Mouse (Mus musculus) heart, embryonic 16.5 days (tissue): ENCODE results near the gene Gpm6a. TPM values are rescaled to one million over a fixed set of nuclear protein-coding genes. Genes with fewer than 3 reads are reported as not detected.

Experiments used
- ATAC-seq: fragments of 200-750 bp; cut with Nextera tagmentation; replicated peaks from 2 replicates; pipeline ENCODE4 v1.8.0; 2017; ENCODE audit warnings: moderate number of reproducible peaks; ENCODE audit not compliant: insufficient read depth, low FRiP score; ENCODE audit errors: extremely low read depth
- H3K27ac ChIP-seq: fragments of 300-500 bp; sonication (generic); 2 replicates; pipeline ENCODE4 v1.5.1; 2014; ENCODE audit warnings: mild to moderate bottlenecking, low read length, control low read depth, moderate library complexity
- H3K27me3 ChIP-seq: fragments of 300-500 bp; sonication (generic); 2 replicates; pipeline ENCODE4 v1.6.1; 2014; ENCODE audit warnings: low read length, mixed read lengths; ENCODE audit not compliant: control insufficient read depth, insufficient read depth
- H3K36me3 ChIP-seq: fragments of 300-500 bp; sonication (generic); 2 replicates; pipeline ENCODE4 v1.6.1; 2014; ENCODE audit not compliant: control insufficient read depth, insufficient read depth
- H3K4me1 ChIP-seq: fragments of 300-500 bp; sonication (generic); 2 replicates; pipeline ENCODE4 v1.6.1; 2014; ENCODE audit warnings: low read length, mixed read lengths; ENCODE audit not compliant: control insufficient read depth, insufficient read depth
- H3K4me2 ChIP-seq: fragments of 300-500 bp; sonication (generic); 2 replicates; pipeline ENCODE4 v1.6.1; 2014; ENCODE audit warnings: low read depth, mild to moderate bottlenecking, control low read depth, low read length
- H3K4me3 ChIP-seq: fragments of 300-500 bp; sonication (generic); 2 replicates; pipeline ENCODE4 v1.5.1; 2014; ENCODE audit warnings: mild to moderate bottlenecking, control low read depth, low read length
- H3K9ac ChIP-seq: fragments of 300-500 bp; sonication (generic); 2 replicates; pipeline ENCODE4 v1.6.1; 2014; ENCODE audit warnings: low read length, control low read depth
- H3K9me3 ChIP-seq: fragments of 300-500 bp; sonication (generic); replicated peaks from 2 replicates; pipeline ENCODE4 v1.6.1; 2016; ENCODE audit warnings: low read length; ENCODE audit not compliant: control insufficient read depth
- WGBS: fragments of 180-500 bp; shearing (Covaris S2); extraction: QIAGEN DNeasy Blood & Tissue Kit; methylation state at CpG from one replicate; pipeline ENCODE4 v1.1.7; 2014; 5-methylcytosine and 5-hydroxymethylcytosine counted together
- polyA plus RNA-seq: library from polyadenylated mRNA; unstranded; fragments of >200 nt; fragmentation: Nextera tagmentation; extraction: Ambion mirVana; gene quantifications from 2 replicates; pipeline ENCODE4 v1.2.1, GENCODE M21; 2015

The Gpm6a gene
- polyA plus RNA-seq, 1 experiment from 2014 or later, result 23.1 TPM

DNA sequence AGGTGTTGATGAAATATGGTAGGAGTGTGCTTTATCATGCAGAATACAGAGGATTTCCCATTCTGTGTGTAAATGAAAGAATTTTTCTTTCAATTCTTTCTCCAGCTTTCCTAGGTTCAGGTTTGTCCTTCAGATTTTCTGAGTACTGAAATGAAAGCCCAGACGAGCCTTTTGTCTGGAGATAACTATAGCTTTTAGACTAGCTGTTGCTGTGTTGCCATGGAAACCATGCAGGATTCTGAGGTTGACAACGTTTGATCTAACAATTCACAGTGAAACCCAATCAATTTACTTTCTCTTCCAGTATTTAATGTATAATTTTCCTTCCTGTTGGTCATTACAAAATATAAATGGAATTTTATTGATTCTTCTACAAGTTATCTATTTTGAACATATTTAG lies 34.5 kb downstream of the Gpm6a start:
- H3K9ac ChIP-seq, result no peak overlapping the region

DNA sequence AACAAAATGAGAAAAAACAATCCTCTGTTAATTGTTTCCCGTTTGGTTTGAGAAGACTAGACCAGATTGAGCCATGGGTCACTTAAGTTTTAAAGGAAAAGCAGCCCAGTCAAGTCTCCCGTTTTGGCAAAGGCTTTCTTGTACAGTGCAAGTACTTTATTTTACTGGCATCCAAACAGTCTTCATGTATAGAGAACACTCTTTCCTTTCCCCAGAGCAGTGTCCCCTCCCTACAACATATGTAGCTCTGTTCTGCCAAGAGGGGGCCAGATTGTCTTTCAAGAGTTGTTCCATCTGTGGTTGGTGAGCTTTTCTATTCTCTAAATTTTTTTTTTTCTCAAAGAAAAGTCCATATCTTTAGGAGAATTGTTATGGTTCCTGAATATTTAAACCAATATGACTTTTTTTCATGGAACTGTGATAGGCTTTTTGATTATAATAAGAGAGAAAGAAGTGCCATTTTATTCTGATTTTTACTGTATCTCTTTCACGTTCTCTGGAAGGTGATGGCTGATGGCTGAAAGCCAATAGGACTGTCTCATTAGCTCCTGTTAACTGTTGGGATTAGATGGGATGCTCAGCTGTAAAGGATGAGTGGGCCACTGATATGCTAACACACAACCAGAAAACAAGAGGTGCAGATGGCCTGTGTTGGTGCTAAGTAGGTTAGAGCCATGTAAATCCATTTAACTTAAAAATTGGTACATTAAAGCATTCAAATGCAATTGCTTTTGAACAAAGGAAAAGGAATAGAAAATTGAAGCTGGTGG lies 37.4 kb downstream of the Gpm6a start:
- no peak for ATAC-seq
- H3K27me3 ChIP-seq, result no peaks in the 10 kb centered on the region
- WGBS, result 62% methylated on average over 3 of the region's 3 CpGs
- no peak overlapping the region for H3K4me2 ChIP-seq
- H3K36me3 ChIP-seq, result no peaks in the 10 kb centered on the region
- no peak overlapping the region for H3K9ac ChIP-seq
- no peak overlapping the region for H3K4me3 ChIP-seq
- no peaks in the 10 kb centered on the region for H3K4me1 ChIP-seq
- H3K9me3 ChIP-seq, result no peaks in the 10 kb centered on the region
- no peak overlapping the region for H3K27ac ChIP-seq

More for the DNA sequence above, 34.5 kb downstream of the Gpm6a start:
- WGBS, result 20% methylated on average over 2 of the region's 2 CpGs
- Histone ChIP-seq H3K27me3 (no peaks in the 10 kb centered on the region), H3K9me3 (no peaks in the 10 kb centered on the region), H3K36me3 (no peaks in the 10 kb centered on the region), H3K4me3 (no peak overlapping the region), H3K4me1 (no peaks in the 10 kb centered on the region), H3K27ac (no peak overlapping the region), H3K4me2 (no peak overlapping the region)
- ATAC-seq, result no peak

DNA sequence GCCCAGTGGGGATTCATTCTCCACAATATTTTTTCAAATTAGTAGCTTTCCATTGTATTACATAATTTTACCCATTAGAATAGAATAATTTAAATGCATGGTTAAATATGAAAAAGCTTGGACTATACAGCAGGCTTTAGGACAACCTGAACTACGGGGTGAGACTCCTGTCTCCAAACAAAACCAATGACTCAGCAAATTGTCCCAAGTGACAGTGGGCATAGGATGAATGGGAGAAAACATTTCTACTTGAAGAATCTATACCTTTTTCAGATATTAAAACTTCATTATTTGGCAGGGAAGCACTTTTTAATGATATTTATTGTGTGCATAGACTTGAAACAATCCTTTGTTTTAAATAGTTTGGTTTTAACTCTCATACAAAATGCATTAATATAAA lies 41.0 kb downstream of the Gpm6a start:
- Histone ChIP-seq H3K4me1 (no peaks in the 10 kb centered on the region), H3K9ac (no peak overlapping the region)
- no peak for ATAC-seq

GRCm38 (mm10) chr8:55002398-55002797 lies 47.8 kb downstream of the Gpm6a start:
- H3K36me3 ChIP-seq, result no peaks in the 10 kb centered on the region
- 79% methylated on average over 1 of the region's 1 CpGs for WGBS
- no peak overlapping the region for H3K27ac ChIP-seq
- no peak overlapping the region for H3K4me2 ChIP-seq
- no peak overlapping the region for H3K4me3 ChIP-seq
- no peak overlapping the region for H3K9ac ChIP-seq
- no peak for ATAC-seq
- H3K4me1 ChIP-seq, result no peaks in the 10 kb centered on the region
- no peaks in the 10 kb centered on the region for H3K27me3 ChIP-seq
- no peaks in the 10 kb centered on the region for H3K9me3 ChIP-seq

More for the DNA sequence above, 41.0 kb downstream of the Gpm6a start:
- Histone ChIP-seq H3K27me3 (no peaks in the 10 kb centered on the region), H3K4me2 (no peak overlapping the region), H3K36me3 (no peaks in the 10 kb centered on the region), H3K9me3 (no peaks in the 10 kb centered on the region), H3K27ac (no peak overlapping the region), H3K4me3 (no peak overlapping the region)
- WGBS, result 77% methylated on average over 1 of the region's 1 CpGs

- Histone ChIP-seq H3K9ac (no peak overlapping the region), H3K27ac (no peak overlapping the region), H3K4me1 (no peaks in the 10 kb centered on the region), H3K4me2 (no peak overlapping the region), H3K36me3 (no peaks in the 10 kb centered on the region), H3K27me3 (no peaks in the 10 kb centered on the region), H3K4me3 (no peak overlapping the region), H3K9me3 (no peaks in the 10 kb centered on the region)
- WGBS, result 34% methylated on average over 2 of the region's 2 CpGs
- ATAC-seq, result no peak
These were observed 48.3 kb downstream of the Gpm6a start for GRCm38 (mm10) chr8:55002946-55003345.

GRCm38 (mm10) chr8:55012228-55012627 lies 57.6 kb downstream of the Gpm6a start:
- Histone ChIP-seq H3K27ac (no peak overlapping the region), H3K9me3 (no peaks in the 10 kb centered on the region), H3K36me3 (no peaks in the 10 kb centered on the region), H3K4me3 (no peak overlapping the region), H3K27me3 (no peaks in the 10 kb centered on the region), H3K9ac (no peak overlapping the region), H3K4me2 (no peak overlapping the region), H3K4me1 (no peaks in the 10 kb centered on the region)
- ATAC-seq, result no peak
- WGBS, result 64% methylated on average over 2 of the region's 2 CpGs

- no peak for ATAC-seq
- Histone ChIP-seq H3K36me3 (no peaks in the 10 kb centered on the region), H3K27me3 (no peaks in the 10 kb centered on the region), H3K9ac (no peak overlapping the region), H3K4me2 (no peak overlapping the region), H3K4me1 (no peaks in the 10 kb centered on the region), H3K4me3 (no peak overlapping the region), H3K27ac (no peak overlapping the region), H3K9me3 (no peaks in the 10 kb centered on the region)
- 65% methylated on average over 1 of the region's 1 CpGs for whole genome bisulfite sequencing
These were observed 62.4 kb downstream of the Gpm6a start for GRCm38 (mm10) chr8:55017071-55017470.

- no peak for ATAC-seq
- no peak overlapping the region for H3K9ac ChIP-seq
- no peak overlapping the region for H3K27ac ChIP-seq
- H3K9me3 ChIP-seq, result no peaks in the 10 kb centered on the region
- no peaks in the 10 kb centered on the region for H3K27me3 ChIP-seq
- 63% methylated on average over 10 of the region's 10 CpGs for WGBS
- no peak overlapping the region for H3K4me2 ChIP-seq
- no peaks in the 10 kb centered on the region for H3K4me1 ChIP-seq
- H3K4me3 ChIP-seq, result no peak overlapping the region
- H3K36me3 ChIP-seq, result no peaks in the 10 kb centered on the region
These were observed 71.4 kb downstream of the Gpm6a start for GRCm38 (mm10) chr8:55025851-55026660.

- no peaks in the 10 kb centered on the region for H3K36me3 ChIP-seq
- WGBS, result 81% methylated on average over 2 of the region's 2 CpGs
These were observed 72.0 kb downstream of the Gpm6a start for GRCm38 (mm10) chr8:55026661-55027000.

More at GRCm38 (mm10) chr8:55026661-55027000, 72.0 kb downstream of the Gpm6a start:
- Histone ChIP-seq H3K27ac (no peak overlapping the region), H3K4me2 (no peak overlapping the region), H3K4me3 (no peak overlapping the region), H3K27me3 (no peaks in the 10 kb centered on the region), H3K9ac (no peak overlapping the region), H3K4me1 (no peaks in the 10 kb centered on the region), H3K9me3 (no peaks in the 10 kb centered on the region)
- no peak for ATAC-seq
